ENCODE assay signal across 21 mouse cellular contexts in genomic region chr9:86622062-86622461, GRCm38 (mm10). TPM values are rescaled to one million over a fixed set of nuclear protein-coding genes. Genes with fewer than 3 reads are reported as not detected.
DNase-seq lines count a peak whose midpoint lies in the region; ATAC-seq and TF ChIP-seq lines count a peak whose summit lies in the region.
"Had no signal": no experiment of that assay in that cellular context is flagged by ENCODE, and none has a peak within 500 bp of the region (broad histone marks: within the 10 kb centered on the region; RNA-seq: fewer than 3 reads in every experiment).

No protein-coding gene starts in this region.

- no peak for ATAC-seq in limb, embryonic 11.5 days (ENCODE audit: insufficient number of reproducible peaks, low FRiP score, low TSS enrichment, low read depth)
- ATAC-seq in hindbrain, postnatal 0 days = peak; percentile 91
- peak; percentile 80; the same call in 1 of the 2 replicates for ATAC-seq in neural tube, embryonic 15.5 days (ENCODE audit: low FRiP score)
- ATAC-seq: forebrain, embryonic 13.5 days had no signal

- H3K4me3 ChIP-seq in limb, embryonic 11.5 days (ENCODE audit: low read depth, low read length) = no peak overlapping the region
- H3K4me3 ChIP-seq in limb, embryonic 10.5 days = no peak overlapping the region
- no peak overlapping the region for H3K4me3 ChIP-seq in hindbrain, postnatal 0 days (ENCODE audit: low read length)
- no peak overlapping the region for H3K4me3 ChIP-seq in neural tube, embryonic 15.5 days (replicated peaks)
- H3K4me3 ChIP-seq: embryonic facial prominence, embryonic 12.5 days; erythroblast, embryonic 14.5 days; forebrain, embryonic 13.5 days; heart, embryonic 10.5 days; lung, embryonic 15.5 days had no signal

- H3K9ac ChIP-seq in limb, embryonic 11.5 days (ENCODE audit: low read length) = no peak overlapping the region
- H3K9ac ChIP-seq in hindbrain, postnatal 0 days (replicated peaks; ENCODE audit: low read length) = no peak overlapping the region
- H3K9ac ChIP-seq in neural tube, embryonic 15.5 days (replicated peaks) = no peak overlapping the region
- H3K9ac ChIP-seq: embryonic facial prominence, embryonic 12.5 days; forebrain, embryonic 13.5 days; liver, embryonic 14.5 days; lung, embryonic 15.5 days had no signal

- no peaks in the 10 kb centered on the region for H3K27me3 ChIP-seq in limb, embryonic 11.5 days (ENCODE audit: control insufficient read depth, insufficient read depth, low read length)
- no peaks in the 10 kb centered on the region for H3K27me3 ChIP-seq in limb, embryonic 10.5 days (ENCODE audit: low read depth, poor library complexity, severe bottlenecking)
- no peaks in the 10 kb centered on the region for H3K27me3 ChIP-seq in hindbrain, postnatal 0 days (ENCODE audit: insufficient read depth, low read length)
- no peaks in the 10 kb centered on the region for H3K27me3 ChIP-seq in neural tube, embryonic 15.5 days (replicated peaks)
- H3K27me3 ChIP-seq: embryonic facial prominence, embryonic 12.5 days; forebrain, embryonic 13.5 days; lung, embryonic 15.5 days had no signal

- H3K4me2 ChIP-seq in limb, embryonic 11.5 days (ENCODE audit: low read depth, severe bottlenecking) = no peak overlapping the region
- H3K4me2 ChIP-seq in hindbrain, postnatal 0 days (ENCODE audit: low read depth, low read length) = no peak overlapping the region
- H3K4me2 ChIP-seq in neural tube, embryonic 15.5 days = no peak overlapping the region
- H3K4me2 ChIP-seq: embryonic facial prominence, embryonic 12.5 days; forebrain, embryonic 13.5 days; lung, embryonic 15.5 days had no signal

- H3K36me3 ChIP-seq in limb, embryonic 11.5 days (ENCODE audit: control insufficient read depth, insufficient read depth, low read length) = no peaks in the 10 kb centered on the region
- H3K36me3 ChIP-seq in limb, embryonic 10.5 days = no peaks in the 10 kb centered on the region
- H3K36me3 ChIP-seq in hindbrain, postnatal 0 days (ENCODE audit: insufficient read depth, low read length) = no peaks in the 10 kb centered on the region
- H3K36me3 ChIP-seq in neural tube, embryonic 15.5 days = no peaks in the 10 kb centered on the region
- H3K36me3 ChIP-seq: embryonic facial prominence, embryonic 12.5 days; heart, embryonic 10.5 days; lung, embryonic 15.5 days had no signal

- H3K9me3 ChIP-seq in limb, embryonic 11.5 days (ENCODE audit: control insufficient read depth, low read length) = no peaks in the 10 kb centered on the region
- no peaks in the 10 kb centered on the region for H3K9me3 ChIP-seq in limb, embryonic 10.5 days (replicated peaks)
- no peaks in the 10 kb centered on the region for H3K9me3 ChIP-seq in hindbrain, postnatal 0 days (ENCODE audit: low read length)
- no peaks in the 10 kb centered on the region for H3K9me3 ChIP-seq in neural tube, embryonic 15.5 days (replicated peaks)
- H3K9me3 ChIP-seq: embryonic facial prominence, embryonic 12.5 days; forebrain, embryonic 13.5 days; G1E; heart, embryonic 10.5 days; lung, embryonic 15.5 days had no signal

- 89% methylated on average over 2 of the region's 2 CpGs for WGBS in limb, embryonic 11.5 days
- WGBS in limb, embryonic 10.5 days = 83% methylated on average over 2 of the region's 2 CpGs
- 38% methylated on average over 2 of the region's 2 CpGs for WGBS in hindbrain, postnatal 0 days
- WGBS in neural tube, embryonic 15.5 days = 42% methylated on average over 2 of the region's 2 CpGs

- H3K27ac ChIP-seq in limb, embryonic 11.5 days (replicated peaks; ENCODE audit: low read depth, low read length) = no peak overlapping the region
- no peak overlapping the region for H3K27ac ChIP-seq in limb, embryonic 10.5 days
- H3K27ac ChIP-seq in hindbrain, postnatal 0 days = 0 out of 2 replicates have a peak overlapping the region, but pooled peaks have one; percentile 48
- H3K27ac ChIP-seq in neural tube, embryonic 15.5 days (replicated peaks) = no peak overlapping the region
- H3K27ac ChIP-seq: embryonic facial prominence, embryonic 12.5 days; forebrain, embryonic 13.5 days; heart, embryonic 10.5 days; liver, embryonic 14.5 days; lung, embryonic 15.5 days had no signal

- H3K4me1 ChIP-seq in limb, embryonic 11.5 days (ENCODE audit: control insufficient read depth, insufficient read depth, low read length) = no peaks in the 10 kb centered on the region
- no peaks in the 10 kb centered on the region for H3K4me1 ChIP-seq in limb, embryonic 10.5 days
- H3K4me1 ChIP-seq in hindbrain, postnatal 0 days (ENCODE audit: insufficient read depth, low read length) = no peaks in the 10 kb centered on the region
- no peaks in the 10 kb centered on the region for H3K4me1 ChIP-seq in neural tube, embryonic 15.5 days

- TF ChIP-seq CTCF in hindbrain, postnatal 0 days (IDR thresholded peaks at IDR 0.05; ENCODE audit: low read depth) = no peak

- peak; percentile 22 for DNase-seq in cerebellum, adult 9-11 months
- DNase-seq in cerebellum, adult 11 months = no peak
- DNase-seq in limb, embryonic 11.5 days (ENCODE audit: low spot score) = peak; percentile 7
- no peak for DNase-seq in limb, embryonic 10.5 days (ENCODE audit: low spot score)
- DNase-seq in hindbrain, postnatal 0 days (ENCODE audit: low spot score) = peak; percentile 69
- DNase-seq in spleen, adult 18-20 months = no peak
- DNase-seq: adrenal gland, postnatal 25 days; cerebellum, adult 8-10 months; kidney, adult 18-20 months; kidney, postnatal 10 days; lung, postnatal 4 days; right cerebral cortex, postnatal 14 days; thymus, postnatal 36 days had no signal

RNA-seq across cellular contexts. Expression of gene Rwdd2a, which starts 50.3 kb away (rescaled TPM):
- polyA plus RNA-seq in limb, embryonic 11.5 days (2014; fragmentation: Nextera tagmentation; extraction: Ambion mirVana) = 1.5 and 2.2 TPM in 2 replicates
- polyA plus RNA-seq in limb, embryonic 10.5 days (2016; fragmentation: Nextera tagmentation; extraction: Ambion mirVana) = 1.6 and 2.6 TPM in 2 replicates
- total RNA-seq in hindbrain, postnatal 0 days (2014; rRNA removed) = 35.4 and 41.3 TPM in 2 replicates
- 79.2 and 82.4 TPM in 2 replicates for polyA plus RNA-seq in hindbrain, postnatal 0 days (2015; fragmentation: Nextera tagmentation; extraction: Ambion mirVana)
- polyA plus RNA-seq in neural tube, embryonic 15.5 days (2015; fragmentation: Nextera tagmentation; extraction: Ambion mirVana) = 37.7 and 42.6 TPM in 2 replicates
- polyA plus RNA-seq: erythroblast, embryonic 14.5 days had no signal

RNA-seq across cellular contexts. Expression of gene Pgm3, which starts 50.4 kb away (rescaled TPM):
- polyA plus RNA-seq in limb, embryonic 11.5 days (2014; fragmentation: Nextera tagmentation; extraction: Ambion mirVana) = 30.0 and 31.9 TPM in 2 replicates
- 34.2 and 37.2 TPM in 2 replicates for polyA plus RNA-seq in limb, embryonic 10.5 days (2016; fragmentation: Nextera tagmentation; extraction: Ambion mirVana)
- 12.4 and 15.1 TPM in 2 replicates for total RNA-seq in hindbrain, postnatal 0 days (2014; rRNA removed)
- 28.9 and 30.0 TPM in 2 replicates for polyA plus RNA-seq in hindbrain, postnatal 0 days (2015; fragmentation: Nextera tagmentation; extraction: Ambion mirVana)
- 32.0 and 32.2 TPM in 2 replicates for polyA plus RNA-seq in neural tube, embryonic 15.5 days (2015; fragmentation: Nextera tagmentation; extraction: Ambion mirVana)

Comparison
In these comparisons a context has a peak if more than half of its experiments do, and no peak if none do; other contexts are left out.
1. DNase-seq: peak in cerebellum, adult 9-11 months (single experiment), limb, embryonic 11.5 days (single experiment) and hindbrain, postnatal 0 days (single experiment); none in cerebellum, adult 11 months (single experiment), limb, embryonic 10.5 days (single experiment) and spleen, adult 18-20 months (0 of 2).
2. RNA of gene Rwdd2a, which starts 50.3 kb away (polyA plus RNA-seq): 79.2 to 82.4 TPM in hindbrain, postnatal 0 days and 37.7 to 42.6 TPM in neural tube, embryonic 15.5 days; 1.6 to 2.6 TPM in limb, embryonic 10.5 days and 1.5 to 2.2 TPM in limb, embryonic 11.5 days; every median in the first group is over 10 times any median in the second.